Mouse (Mus musculus) MEL (cell line): ENCODE results near the gene Strip1. TPM values are rescaled to one million over a fixed set of nuclear protein-coding genes. Genes with fewer than 3 reads are reported as not detected.

Source experiments
- DNase-seq: peaks from one replicate; pipeline ENCODE4 v3.0.0; 2011; ENCODE audit warnings: low read depth, low spot score
- H3K27ac ChIP-seq: 2 replicates; pipeline ENCODE4 v1.5.1; 2012; ENCODE audit warnings: low read depth, mild to moderate bottlenecking, control low read depth, low read length, moderate library complexity; ENCODE audit not compliant: control insufficient read depth
- H3K27me3 ChIP-seq, 2 experiments: fragments of 150-350 bp in 1 of 2; sonication (generic) in 1 of 2; 2 replicates each; pipeline ENCODE4 v1.6.1; 2012; ENCODE audit warnings: low read length in 2 of 2, mild to moderate bottlenecking in 2 of 2, improper control_type of control experiment in 1 of 2, moderate library complexity in 1 of 2; ENCODE audit not compliant: insufficient read depth in 2 of 2, control insufficient read depth in 1 of 2
- H3K36me3 ChIP-seq, 2 experiments: 2 replicates each; pipeline ENCODE4 v1.6.1; 2012 to 2014; ENCODE audit warnings: low read length in 2 of 2, improper control_type of control experiment in 1 of 2, inconsistent platforms in 1 of 2, mild to moderate bottlenecking in 1 of 2; ENCODE audit not compliant: insufficient read depth in 2 of 2, control insufficient read depth in 1 of 2
- H3K4me1 ChIP-seq, 2 experiments: fragments of 150-350 bp in 1 of 2; sonication (generic) in 1 of 2; 2 replicates each; pipeline ENCODE4 v1.6.1; 2012; ENCODE audit warnings: low read length in 2 of 2, improper control_type of control experiment in 1 of 2, mild to moderate bottlenecking in 1 of 2; ENCODE audit not compliant: insufficient read depth in 2 of 2, control insufficient read depth in 1 of 2
- H3K4me3 ChIP-seq, 2 experiments: fragments of 150-350 bp in 1 of 2; sonication (generic) in 1 of 2; 2 replicates each; pipeline ENCODE4 v1.5.1; 2012; ENCODE audit warnings: low read depth in 2 of 2, low read length in 2 of 2, mild to moderate bottlenecking in 2 of 2, moderate library complexity in 2 of 2, control low read depth in 1 of 2, improper control_type of control experiment in 1 of 2; ENCODE audit not compliant: control insufficient read depth in 1 of 2, insufficient read depth in 1 of 2
- H3K79me2 ChIP-seq: 2 replicates; pipeline ENCODE4 v1.6.1; 2012; ENCODE audit warnings: mild to moderate bottlenecking, low read length, moderate library complexity; ENCODE audit not compliant: control insufficient read depth, poor library complexity, insufficient read depth
- H3K9ac ChIP-seq: 2 replicates; pipeline ENCODE4 v1.6.1; 2012; ENCODE audit warnings: low read depth, mild to moderate bottlenecking, control low read depth, low read length, moderate library complexity; ENCODE audit not compliant: control insufficient read depth, poor library complexity, severe bottlenecking
- H3K9me3 ChIP-seq: fragments of 150-350 bp; sonication (generic); replicated peaks from 2 replicates; pipeline ENCODE4 v1.6.1; 2012; ENCODE audit warnings: mild to moderate bottlenecking, low read length, improper control_type of control experiment, moderate library complexity; ENCODE audit not compliant: insufficient read depth
- CHD1 ChIP-seq: IDR thresholded peaks from 2 replicates; pipeline ENCODE4 v1.6.1; 2012; ENCODE audit warnings: low read depth, mild to moderate bottlenecking, inconsistent platforms, low read length, improper control_type of control experiment
- CTCF ChIP-seq, 3 experiments: IDR thresholded peaks in 2 of 3; conservative IDR thresholded peaks in 1 of 3; 2 replicates each; pipeline ENCODE4 v1.5.1; 2011 to 2012; ENCODE audit warnings: low read length in 3 of 3, low read depth in 2 of 3, mild to moderate bottlenecking in 2 of 3, improper control_type of control experiment in 1 of 3, inconsistent platforms in 1 of 3, mixed read lengths in 1 of 3, moderate library complexity in 1 of 3; ENCODE audit not compliant: control insufficient read depth in 1 of 3, insufficient read depth in 1 of 3, poor library complexity in 1 of 3, severe bottlenecking in 1 of 3
- E2F4 ChIP-seq: IDR thresholded peaks from 2 replicates; pipeline ENCODE4 v1.6.1; 2011; ENCODE audit warnings: low read depth, low read length, improper control_type of control experiment, borderline replicate concordance
- EP300 ChIP-seq, 2 experiments: IDR thresholded peaks; 2 replicates each; pipeline ENCODE4 v1.6.1; 2011; ENCODE audit warnings: improper control_type of control experiment in 2 of 2, low read length in 2 of 2, low read depth in 1 of 2, mild to moderate bottlenecking in 1 of 2
- ETS1 ChIP-seq: IDR thresholded peaks from 2 replicates; pipeline ENCODE4 v1.6.1; 2012; ENCODE audit warnings: low read depth, mild to moderate bottlenecking, inconsistent platforms, low read length, improper control_type of control experiment, moderate library complexity
- GATA1 ChIP-seq: IDR thresholded peaks from 2 replicates; pipeline ENCODE4 v1.6.1; 2011; ENCODE audit warnings: low read depth, low read length, improper control_type of control experiment
- HCFC1 ChIP-seq: IDR thresholded peaks from 2 replicates; pipeline ENCODE4 v1.6.1; 2012; ENCODE audit warnings: low read depth, mild to moderate bottlenecking, inconsistent platforms, low read length, improper control_type of control experiment, moderate library complexity
- JUND ChIP-seq: IDR thresholded peaks from 2 replicates; pipeline ENCODE4 v1.6.1; 2011; ENCODE audit warnings: low read depth, mild to moderate bottlenecking, improper control_type of control experiment, low read length
- MAX ChIP-seq: IDR thresholded peaks from 2 replicates; pipeline ENCODE4 v1.6.1; 2011; ENCODE audit warnings: low read length, improper control_type of control experiment
- MAZ ChIP-seq: IDR thresholded peaks from 2 replicates; pipeline ENCODE4 v1.6.1; 2012; ENCODE audit warnings: low read depth, mild to moderate bottlenecking, inconsistent platforms, low read length, improper control_type of control experiment
- MEF2A ChIP-seq: IDR thresholded peaks from 2 replicates; pipeline ENCODE4 v1.6.1; 2014; ENCODE audit warnings: low read depth, mild to moderate bottlenecking, inconsistent platforms, low read length, improper control_type of control experiment; ENCODE audit not compliant: poor library complexity, insufficient replicate concordance, severe bottlenecking; ENCODE audit errors: extremely low read depth
- MYB ChIP-seq: IDR thresholded peaks from 2 replicates; pipeline ENCODE4 v1.6.1; 2011; ENCODE audit warnings: mild to moderate bottlenecking, low read depth, low read length, improper control_type of control experiment
- MYC ChIP-seq: IDR thresholded peaks from 2 replicates; pipeline ENCODE4 v1.6.1; 2011; ENCODE audit warnings: low read depth, mild to moderate bottlenecking, low read length, improper control_type of control experiment, moderate library complexity
- NELFE ChIP-seq: IDR thresholded peaks from 2 replicates; pipeline ENCODE4 v1.6.1; 2011; ENCODE audit warnings: low read depth, low read length, improper control_type of control experiment
- POLR2A ChIP-seq, 2 experiments: IDR thresholded peaks; 2 replicates each; pipeline ENCODE4 v1.6.1; 2011 to 2012; ENCODE audit warnings: low read length in 2 of 2, mild to moderate bottlenecking in 2 of 2, control low read depth in 1 of 2, improper control_type of control experiment in 1 of 2, low read depth in 1 of 2, moderate library complexity in 1 of 2; ENCODE audit not compliant: control insufficient read depth in 1 of 2, insufficient read depth in 1 of 2, poor library complexity in 1 of 2
- POLR2AphosphoS2 ChIP-seq: IDR thresholded peaks from 2 replicates; pipeline ENCODE4 v1.6.1; 2011; ENCODE audit warnings: low read length, improper control_type of control experiment
- RAD21 ChIP-seq: IDR thresholded peaks from 2 replicates; pipeline ENCODE4 v1.6.1; 2011; ENCODE audit warnings: mild to moderate bottlenecking, low read depth, low read length, improper control_type of control experiment
- SIN3A ChIP-seq: IDR thresholded peaks from 2 replicates; pipeline ENCODE4 v1.6.1; 2012; ENCODE audit warnings: low read length, improper control_type of control experiment, inconsistent platforms
- SMC3 ChIP-seq: IDR thresholded peaks from 2 replicates; pipeline ENCODE4 v1.6.1; 2011; ENCODE audit warnings: low read depth, low read length, improper control_type of control experiment
- TAL1 ChIP-seq: IDR thresholded peaks from 2 replicates; pipeline ENCODE4 v1.6.1; 2012; ENCODE audit warnings: mild to moderate bottlenecking, inconsistent platforms, low read length, moderate library complexity, mixed read lengths
- TBP ChIP-seq: IDR thresholded peaks from 2 replicates; pipeline ENCODE4 v1.8.0; 2011; ENCODE audit warnings: low read depth, low read length, improper control_type of control experiment
- UBTF ChIP-seq: IDR thresholded peaks from 2 replicates; pipeline ENCODE4 v1.6.1; 2012; ENCODE audit warnings: low read depth, mild to moderate bottlenecking, inconsistent platforms, low read length, improper control_type of control experiment, moderate library complexity, borderline replicate concordance; ENCODE audit not compliant: insufficient read depth
- USF1 ChIP-seq: IDR thresholded peaks from 2 replicates; pipeline ENCODE4 v1.6.1; 2014; ENCODE audit warnings: low read depth, mild to moderate bottlenecking, inconsistent platforms, low read length, improper control_type of control experiment, moderate library complexity
- USF2 ChIP-seq, 2 experiments: IDR thresholded peaks; 2 replicates each; pipeline ENCODE4 v1.6.1; 2011 to 2012; ENCODE audit warnings: improper control_type of control experiment in 2 of 2, low read length in 2 of 2, borderline replicate concordance in 1 of 2, inconsistent platforms in 1 of 2, low read depth in 1 of 2, mild to moderate bottlenecking in 1 of 2; ENCODE audit not compliant: insufficient read depth in 1 of 2
- ZC3H11A ChIP-seq: IDR thresholded peaks from 2 replicates; pipeline ENCODE4 v1.6.1; 2012; ENCODE audit warnings: low read depth, mild to moderate bottlenecking, inconsistent platforms, low read length, improper control_type of control experiment
- ZKSCAN1 ChIP-seq: IDR thresholded peaks from 2 replicates; pipeline ENCODE4 v1.6.1; 2012; ENCODE audit warnings: low read depth, mild to moderate bottlenecking, inconsistent platforms, low read length, improper control_type of control experiment, moderate library complexity
- ZNF384 ChIP-seq: IDR thresholded peaks from 2 replicates; pipeline ENCODE4 v1.6.1; 2012; ENCODE audit warnings: low read depth, mild to moderate bottlenecking, inconsistent platforms, low read length, improper control_type of control experiment
- polyA plus RNA-seq, 2 experiments: library from polyadenylated mRNA; stranded (reverse) in 1 of 2; unstranded in 1 of 2; fragments of >175 nt in 1 of 2; fragments of >200 nt in 1 of 2; gene quantifications; 2 replicates each; pipeline versions ENCODE4 v1.2.1 to v1.2.4; 2012; ENCODE audit warnings: low replicate concordance in 2 of 2, low read depth in 1 of 2; ENCODE audit not compliant: insufficient read length in 2 of 2, insufficient read depth in 1 of 2, missing spikeins in 1 of 2
- total RNA-seq: library from RNA; depleted of rRNA; stranded (reverse); fragments of 300-350 nt; gene quantifications from 2 replicates; pipeline ENCODE4 v1.2.3, GENCODE M21; 2012

Strip1 gene
- total and polyA plus RNA-seq, 3 experiments: 19.8 to 32.9 TPM; not detected in 1

DNA sequence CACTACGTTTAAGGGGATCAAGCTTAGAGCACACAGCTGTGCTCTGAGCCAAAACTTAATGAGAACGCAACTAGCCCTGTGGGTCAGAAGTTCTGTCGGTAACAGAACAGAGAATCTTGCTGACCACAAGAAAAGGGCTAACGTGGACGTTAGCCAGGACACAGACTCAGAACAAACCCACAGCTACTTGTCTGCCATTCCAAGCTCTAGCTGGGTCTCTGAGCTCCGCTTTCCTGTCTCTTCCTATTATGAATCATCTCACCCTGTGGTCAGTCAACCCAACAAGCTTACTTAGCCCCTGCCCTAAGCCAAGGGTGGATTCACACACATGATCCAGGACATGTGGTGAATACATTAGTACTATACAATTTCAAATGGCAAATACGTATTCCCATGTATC lies 63.7 kb downstream of the Strip1 start:
- no peaks in the 10 kb centered on the region for H3K36me3 ChIP-seq
- peaks cover 2 to 19% of the 10 kb centered on the region in 2 experiments for H3K27me3 ChIP-seq
- H3K9me3 ChIP-seq: no peaks in the 10 kb centered on the region
- H3K4me3 ChIP-seq: no peak overlapping the region
- no peaks in the 10 kb centered on the region for H3K79me2 ChIP-seq
- no peak overlapping the region for H3K27ac ChIP-seq
- no peak for DNase-seq
- no peak overlapping the region for H3K9ac ChIP-seq
- TF ChIP-seq MEF2A (no peak), E2F4 (no peak), TAL1 (no peak), TBP (no peak), ETS1 (no peak), MYC (no peak), POLR2A (IDR thresholded peaks at IDR 0.05; ENCODE audit: control insufficient read depth in 1 of 2, insufficient read depth in 1 of 2, low read depth in 1 of 2, low read length in 2 of 2, poor library complexity in 1 of 2) (no peak), CHD1 (no peak), MAX (no peak), USF1 (no peak), EP300 (IDR thresholded peaks at IDR 0.05; ENCODE audit: low read depth in 1 of 2, low read length in 2 of 2) (no peak), NELFE (no peak), POLR2AphosphoS2 (no peak)
- H3K4me1 ChIP-seq: no peaks in the 10 kb centered on the region

DNA sequence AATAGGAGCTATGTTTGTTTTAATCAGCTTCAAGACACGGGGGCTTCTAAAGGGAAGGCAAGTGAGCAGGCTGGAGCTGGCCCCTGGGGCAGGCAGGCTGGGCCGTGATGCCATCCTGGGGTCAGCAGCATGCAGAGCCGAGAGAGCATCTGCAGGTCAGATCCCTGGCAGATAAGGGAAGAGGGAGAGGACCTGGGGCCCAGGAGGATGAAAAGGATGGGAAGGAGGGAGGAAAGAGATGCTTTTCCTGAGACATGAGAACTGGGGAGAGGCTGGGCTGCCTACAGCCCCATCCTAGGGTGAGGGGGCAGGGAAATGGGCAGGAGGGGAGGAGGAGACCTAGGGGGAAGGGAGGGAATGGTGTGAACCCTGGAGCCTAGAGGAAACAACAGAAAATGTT lies 66.2 kb downstream of the Strip1 start:
- no peaks in the 10 kb centered on the region for H3K9me3 ChIP-seq
- no peaks in the 10 kb centered on the region for H3K79me2 ChIP-seq
- H3K27ac ChIP-seq: no peak overlapping the region
- no peak for TF ChIP-seq ETS1
- TF ChIP-seq MYB: no peak
- TF ChIP-seq JUND: no peak
- TF ChIP-seq EP300 (IDR thresholded peaks at IDR 0.05; ENCODE audit: low read depth in 1 of 2, low read length in 2 of 2): no peak
- no peak for TF ChIP-seq MAX
- TF ChIP-seq ZNF384: no peak
- TF ChIP-seq ZKSCAN1: no peak
- TF ChIP-seq MAZ: no peak
- no peak for TF ChIP-seq TBP
- no peak for TF ChIP-seq SIN3A
- TF ChIP-seq ZC3H11A: no peak
- TF ChIP-seq USF2 (IDR thresholded peaks at IDR 0.05; ENCODE audit: borderline replicate concordance in 1 of 2, insufficient read depth in 1 of 2, low read depth in 1 of 2, low read length in 2 of 2): no peak
- no peak for TF ChIP-seq CTCF (IDR thresholded peaks at IDR 0.05 in 2 of 3, conservative IDR thresholded peaks at IDR 0.05 in 1 of 3; ENCODE audit: control insufficient read depth in 1 of 3, insufficient read depth in 1 of 3, low read depth in 2 of 3, low read length in 3 of 3, poor library complexity in 1 of 3, severe bottlenecking in 1 of 3)
- no peak for TF ChIP-seq UBTF
- TF ChIP-seq RAD21: no peak
- no peak for TF ChIP-seq POLR2A (IDR thresholded peaks at IDR 0.05; ENCODE audit: control insufficient read depth in 1 of 2, insufficient read depth in 1 of 2, low read depth in 1 of 2, low read length in 2 of 2, poor library complexity in 1 of 2)
- no peak for TF ChIP-seq SMC3
- TF ChIP-seq MEF2A: no peak
- TF ChIP-seq GATA1: no peak
- no peak for TF ChIP-seq HCFC1
- no peaks in the 10 kb centered on the region for H3K4me1 ChIP-seq
- no peak overlapping the region for H3K4me3 ChIP-seq
- no peak for DNase-seq
- no peak overlapping the region for H3K9ac ChIP-seq
- no peaks in the 10 kb centered on the region for H3K36me3 ChIP-seq
- H3K27me3 ChIP-seq: peaks cover 2 to 19% of the 10 kb centered on the region in 2 experiments
